Mouse (Mus musculus): ENCODE measurements at regions not wholly inside any gene's neighbourhood (a gene's known extent, or its start where the extent isn't known, plus 50 kb on each side); places are given as distances from the start of the nearest gene placed in this dataset.

GRCm38 (mm10) chr5:45136696-45137095 lies 313.3 kb downstream of the Qdpr start:
- no peak for DNase-seq (ENCODE audit: low spot score in 2 of 2)

GRCm38 (mm10) chr5:45127971-45128370 lies 322.1 kb downstream of the Qdpr start:
- peak in 1 of 2 experiments; percentile 25 for DNase-seq (ENCODE audit: low spot score in 2 of 2)

GRCm38 (mm10) chr5:45121751-45122280 lies 322.3 kb upstream of the Ldb2 start:
- DNase-seq (ENCODE audit: low spot score in 2 of 2): no peak

GRCm38 (mm10) chr5:45119757-45120156 lies 320.3 kb upstream of the Ldb2 start:
- no peak for DNase-seq (ENCODE audit: low spot score in 2 of 2)

- no peak for DNase-seq (ENCODE audit: low spot score in 2 of 2)
Measured at GRCm38 (mm10) chr5:45111246-45111645, 311.8 kb upstream of the Ldb2 start.

- DNase-seq (ENCODE audit: low spot score in 2 of 2): no peak
Measured at GRCm38 (mm10) chr5:45110797-45111196, 311.3 kb upstream of the Ldb2 start.

- no peak for DNase-seq (ENCODE audit: low spot score in 2 of 2)
Measured at GRCm38 (mm10) chr5:45105236-45105816, 305.8 kb upstream of the Ldb2 start.

GRCm38 (mm10) chr5:45103763-45104428 lies 304.4 kb upstream of the Ldb2 start:
- no peak for DNase-seq (ENCODE audit: low spot score in 2 of 2)

GRCm38 (mm10) chr5:45102661-45103060 lies 303.2 kb upstream of the Ldb2 start:
- DNase-seq (ENCODE audit: low spot score in 2 of 2): no peak

- DNase-seq (ENCODE audit: low spot score in 2 of 2): no peak
Measured at GRCm38 (mm10) chr5:45101777-45102176, 302.3 kb upstream of the Ldb2 start.

GRCm38 (mm10) chr5:45099082-45099481 lies 299.6 kb upstream of the Ldb2 start:
- DNase-seq (ENCODE audit: low spot score in 2 of 2): no peak

GRCm38 (mm10) chr5:45097941-45098340 lies 298.5 kb upstream of the Ldb2 start:
- no peak for DNase-seq (ENCODE audit: low spot score in 2 of 2)

- no peak for DNase-seq (ENCODE audit: low spot score in 2 of 2)
Measured at GRCm38 (mm10) chr5:45084741-45085140, 285.3 kb upstream of the Ldb2 start.

- DNase-seq (ENCODE audit: low spot score in 2 of 2): no peak
Measured at GRCm38 (mm10) chr5:45082601-45083000, 283.1 kb upstream of the Ldb2 start.

GRCm38 (mm10) chr5:45076347-45076890 lies 276.9 kb upstream of the Ldb2 start:
- DNase-seq (ENCODE audit: low spot score in 2 of 2): no peak

- DNase-seq (ENCODE audit: low spot score in 2 of 2): no peak
Measured at GRCm38 (mm10) chr5:45075195-45075594, 275.7 kb upstream of the Ldb2 start.

- no peak for DNase-seq (ENCODE audit: low spot score in 2 of 2)
Measured at GRCm38 (mm10) chr5:45072529-45072928, 273.0 kb upstream of the Ldb2 start.

GRCm38 (mm10) chr5:45065917-45066699 lies 266.6 kb upstream of the Ldb2 start:
- DNase-seq (ENCODE audit: low spot score in 2 of 2): no peak

- peak in 1 of 2 experiments; percentile 9 for DNase-seq (ENCODE audit: low spot score in 2 of 2)
Measured at GRCm38 (mm10) chr5:45062567-45062966, 263.1 kb upstream of the Ldb2 start.

GRCm38 (mm10) chr5:45055276-45055959 lies 255.9 kb upstream of the Ldb2 start:
- DNase-seq (ENCODE audit: low spot score in 2 of 2): no peak

GRCm38 (mm10) chr5:45049410-45049809 lies 249.9 kb upstream of the Ldb2 start:
- DNase-seq (ENCODE audit: low spot score in 2 of 2): no peak

- no peak for DNase-seq (ENCODE audit: low spot score in 2 of 2)
Measured at GRCm38 (mm10) chr5:45042914-45043313, 243.4 kb upstream of the Ldb2 start.
